Mouse (Mus musculus) lung, postnatal 0 days (tissue): Measurements from ENCODE around the gene Gsg1l2.

Experiments used
- CTCF ChIP-seq: IDR thresholded peaks from 2 replicates; pipeline ENCODE4 v1.5.1; 2016; ENCODE audit warnings: antibody characterized with exemption, mild to moderate bottlenecking
- EP300 ChIP-seq: IDR thresholded peaks from 2 replicates; pipeline ENCODE4 v1.6.1; 2016; ENCODE audit warnings: antibody characterized with exemption, mild to moderate bottlenecking, control low read depth

GRCm38 (mm10) chr11:67811535-67811934 lies 37.1 kb downstream of the Gsg1l2 start:
- TF ChIP-seq CTCF (peak; percentile 38), EP300 (no peak)
